Mouse (Mus musculus): ENCODE data around the gene Acadvl. TPM values are rescaled to one million over a fixed set of nuclear protein-coding genes. Genes with fewer than 3 reads are reported as not detected.
"Not testable (repeated sequence)": the region's sequence is repeated elsewhere in the genome, so short reads cannot be mapped to it uniquely, and the experiment has no call there.

Acadvl gene
- total and polyA plus RNA-seq, 2 experiments from 2014 or later: 47.7 to 51.5 TPM

DNA sequence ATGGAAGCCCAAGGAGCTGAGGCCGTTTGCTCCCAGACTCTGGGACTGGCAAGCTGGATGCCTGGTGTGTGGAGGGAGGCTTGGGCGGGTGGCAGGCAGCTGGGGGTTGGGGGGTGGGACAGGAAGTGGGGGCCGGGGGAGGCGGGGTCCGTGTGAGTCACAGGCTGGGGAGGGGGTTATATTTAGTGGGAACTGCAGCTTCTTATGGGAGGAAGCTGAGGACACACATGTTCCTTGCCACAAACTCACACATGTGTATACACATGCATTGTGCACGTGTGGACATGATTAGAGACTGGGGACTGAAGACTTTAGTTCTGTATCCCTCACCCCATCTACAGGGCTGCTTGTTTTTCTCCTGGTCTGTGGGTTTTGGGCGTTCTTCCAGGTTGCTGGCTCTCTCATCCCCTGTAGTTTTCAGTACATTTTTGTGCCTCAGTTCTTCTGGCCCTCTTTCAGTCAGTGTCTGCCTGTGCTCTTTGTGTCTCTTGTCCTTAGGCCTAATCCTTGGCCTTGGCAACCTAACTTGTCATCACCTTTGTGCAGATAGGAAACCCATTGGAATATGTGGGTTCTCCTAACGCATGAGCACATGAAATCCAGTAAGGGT, 4.9 kb upstream of the Acadvl start:
- DNase-seq (no peak), ATAC-seq (no peak)
- no peaks in the 10 kb centered on the region for H3K9me3 ChIP-seq (ENCODE audit: low read length)
- H3K27me3 ChIP-seq (ENCODE audit: insufficient read depth, low read length): no peaks in the 10 kb centered on the region
- H3K4me2 ChIP-seq (ENCODE audit: low read depth): peak overlapping the region; percentile 80
- peaks cover 39% of the 10 kb centered on the region for H3K4me1 ChIP-seq (ENCODE audit: insufficient read depth)
- H3K36me3 ChIP-seq (ENCODE audit: insufficient read depth): no peaks in the 10 kb centered on the region
- peak overlapping the region; percentile 96 for H3K27ac ChIP-seq (ENCODE audit: low read depth, low read length)
- H3K4me3 ChIP-seq (ENCODE audit: low read depth, low read length): peak overlapping the region; percentile 84
- 7% methylated on average over 7 of the region's 8 CpGs for WGBS
- no peak for TF ChIP-seq CTCF (IDR thresholded peaks at IDR 0.05; ENCODE audit: low read depth)
- peak overlapping the region; percentile 88 for H3K9ac ChIP-seq

- WGBS: 17% methylated on average over 2 of the region's 2 CpGs
- Histone ChIP-seq H3K4me1 (ENCODE audit: insufficient read depth) (peaks cover 42% of the 10 kb centered on the region), H3K4me3 (ENCODE audit: low read depth, low read length) (peak overlapping the region; percentile 84), H3K4me2 (ENCODE audit: low read depth) (peak overlapping the region; percentile 80), H3K27me3 (ENCODE audit: insufficient read depth, low read length) (no peaks in the 10 kb centered on the region), H3K27ac (ENCODE audit: low read depth, low read length) (peak overlapping the region; percentile 96), H3K9ac (peak overlapping the region; percentile 88), H3K36me3 (ENCODE audit: insufficient read depth) (no peaks in the 10 kb centered on the region), H3K9me3 (ENCODE audit: low read length) (no peaks in the 10 kb centered on the region)
- TF ChIP-seq CTCF (IDR thresholded peaks at IDR 0.05; ENCODE audit: low read depth): no peak
- no peak for ATAC-seq
- no peak for DNase-seq
Observed at GRCm38 (mm10) chr11:70019495-70020021, 4.3 kb upstream of the Acadvl start.

DNA sequence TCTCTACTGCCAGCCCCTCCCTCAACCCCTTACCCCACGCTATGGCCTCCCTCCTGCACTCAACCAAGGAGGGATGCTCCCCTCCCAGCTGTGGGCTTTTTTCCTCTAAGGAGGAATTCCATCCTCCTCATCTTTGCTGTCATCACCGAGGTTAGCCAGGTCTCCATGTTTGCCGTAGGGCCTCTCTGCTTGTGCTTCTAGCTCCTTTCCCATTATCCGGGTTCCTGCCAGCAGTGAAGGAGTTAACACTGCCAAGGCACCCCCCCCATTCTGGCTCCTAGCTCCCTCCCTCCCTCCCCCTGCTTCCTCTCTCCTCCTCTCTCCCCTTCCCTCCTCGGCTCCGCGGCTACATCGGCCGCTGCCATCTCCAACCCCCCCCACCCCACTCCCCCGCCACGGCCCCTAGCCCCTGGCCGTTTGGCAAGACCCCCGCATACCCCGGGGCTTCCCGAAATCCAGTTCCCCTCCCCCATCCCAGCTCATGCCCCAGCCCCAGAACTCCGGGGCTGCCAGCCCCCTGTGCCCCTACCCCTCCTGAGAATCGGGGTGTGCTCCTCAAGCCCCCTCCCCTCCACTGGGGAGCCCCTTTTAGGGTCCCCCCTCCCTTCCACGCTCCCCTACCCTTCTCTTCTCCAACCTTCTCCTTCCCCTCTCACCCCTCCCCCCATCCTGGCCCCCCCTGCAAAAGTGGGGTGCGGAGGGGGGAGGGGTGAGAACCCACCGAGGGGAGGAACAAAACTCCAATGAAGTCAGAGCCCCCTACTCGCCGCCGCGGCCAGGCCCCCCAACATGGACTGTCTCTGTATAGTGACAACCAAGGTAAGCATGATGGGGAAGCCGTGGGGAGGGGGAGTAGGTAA, 3.1 kb upstream of the Acadvl start:
- Histone ChIP-seq H3K9me3 (ENCODE audit: low read length) (no peaks in the 10 kb centered on the region), H3K4me2 (ENCODE audit: low read depth) (peak overlapping the region; percentile 80), H3K9ac (peak overlapping the region; percentile 88), H3K27ac (ENCODE audit: low read depth, low read length) (peak overlapping the region; percentile 96), H3K36me3 (ENCODE audit: insufficient read depth) (peaks cover 2% of the 10 kb centered on the region; the same call in 1 of the 2 replicates), H3K4me1 (ENCODE audit: insufficient read depth) (peaks cover 38% of the 10 kb centered on the region), H3K27me3 (ENCODE audit: insufficient read depth, low read length) (no peaks in the 10 kb centered on the region), H3K4me3 (ENCODE audit: low read depth, low read length) (peak overlapping the region; percentile 84)
- peak; percentile 2; the same call in 1 of the 2 replicates for ATAC-seq
- 2% methylated on average over 23 of the region's 25 CpGs for WGBS
- DNase-seq: peak; percentile 91
- no peak for TF ChIP-seq CTCF (IDR thresholded peaks at IDR 0.05; ENCODE audit: low read depth)

GRCm38 (mm10) chr11:70017199-70017767, 2.1 kb upstream of the Acadvl start:
- Histone ChIP-seq H3K4me2 (ENCODE audit: low read depth) (peak overlapping the region; percentile 80), H3K27me3 (ENCODE audit: insufficient read depth, low read length) (no peaks in the 10 kb centered on the region), H3K27ac (ENCODE audit: low read depth, low read length) (peak overlapping the region; percentile 96), H3K4me1 (ENCODE audit: insufficient read depth) (peaks cover 31% of the 10 kb centered on the region), H3K9me3 (ENCODE audit: low read length) (no peaks in the 10 kb centered on the region), H3K36me3 (ENCODE audit: insufficient read depth) (peaks cover 11% of the 10 kb centered on the region), H3K4me3 (ENCODE audit: low read depth, low read length) (peak overlapping the region; percentile 84), H3K9ac (peak overlapping the region; percentile 88)
- TF ChIP-seq CTCF (IDR thresholded peaks at IDR 0.05; ENCODE audit: low read depth): no peak
- 22% methylated on average over 7 of the region's 7 CpGs for WGBS
- no peak for ATAC-seq
- DNase-seq: no peak

GRCm38 (mm10) chr11:70016669-70017068, 1.5 kb upstream of the Acadvl start, which contains the start of gene Dlg4:
TSS of gene Dlg4 (plus strand) at chr11:70016942.
- no peak for ATAC-seq

GRCm38 (mm10) chr11:70016177-70016576, 966 bp upstream of the Acadvl start:
- not testable (repeated sequence) for H3K27ac ChIP-seq (ENCODE audit: low read depth, low read length); DNase-seq; H3K4me3 ChIP-seq (ENCODE audit: low read depth, low read length); H3K27me3 ChIP-seq (ENCODE audit: insufficient read depth, low read length); ATAC-seq; H3K9ac ChIP-seq; H3K9me3 ChIP-seq (ENCODE audit: low read length); H3K4me2 ChIP-seq (ENCODE audit: low read depth)
- H3K4me1 ChIP-seq (ENCODE audit: insufficient read depth): peaks cover 26% of the 10 kb centered on the region
- H3K36me3 ChIP-seq (ENCODE audit: insufficient read depth): peaks cover 23% of the 10 kb centered on the region
- WGBS: 71% methylated on average over 2 of the region's 2 CpGs

More at GRCm38 (mm10) chr11:70016669-70017068, 1.5 kb upstream of the Acadvl start, which contains the start of gene Dlg4:
- DNase-seq: no peak
- TF ChIP-seq CTCF (IDR thresholded peaks at IDR 0.05; ENCODE audit: low read depth): no peak
- peak within 1 kb of the TSS; percentile 96 for H3K27ac ChIP-seq (ENCODE audit: low read depth, low read length)
- H3K36me3 ChIP-seq (ENCODE audit: insufficient read depth): peaks cover 18% of the 10 kb centered on the region
- no peaks in the 10 kb centered on the region for H3K9me3 ChIP-seq (ENCODE audit: low read length)
- H3K4me1 ChIP-seq (ENCODE audit: insufficient read depth): peaks cover 26% of the 10 kb centered on the region
- H3K4me3 ChIP-seq (ENCODE audit: low read depth, low read length): peak within 1 kb of the TSS; percentile 84
- 60% methylated on average over 3 of the region's 3 CpGs for WGBS
- H3K27me3 ChIP-seq (ENCODE audit: insufficient read depth, low read length): no peaks in the 10 kb centered on the region
- peak within 1 kb of the TSS; percentile 80 for H3K4me2 ChIP-seq (ENCODE audit: low read depth)
- H3K9ac ChIP-seq: peak within 1 kb of the TSS; percentile 88

All from forebrain, postnatal 0 days (tissue).